In the genomic region with DNA sequence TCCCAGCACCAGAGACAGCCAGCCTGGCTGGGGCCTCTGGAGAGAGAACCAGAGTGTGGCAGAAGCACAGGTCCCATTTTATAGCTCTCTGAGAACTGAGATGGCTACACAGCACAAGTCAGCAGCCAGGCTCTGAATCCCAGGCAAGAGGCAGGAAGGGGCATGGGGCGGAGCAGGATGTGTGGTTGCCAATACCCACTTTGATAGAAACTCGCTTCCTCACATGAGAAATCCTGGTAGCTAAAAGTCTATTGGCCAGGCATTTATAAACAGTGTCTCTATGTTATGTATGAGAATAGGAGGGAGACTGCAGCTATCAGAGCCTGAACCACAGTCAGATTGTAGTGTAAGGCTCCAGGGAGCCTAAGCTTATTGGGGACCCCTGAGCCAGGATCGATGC, we compare ENCODE assay signal across 20 mouse cellular contexts. TPM values are rescaled to one million over a fixed set of nuclear protein-coding genes. Genes with fewer than 3 reads are reported as not detected.
DNase-seq lines count a peak whose midpoint lies in the region; ATAC-seq and TF ChIP-seq lines count a peak whose summit lies in the region.
"Had no signal": no experiment of that assay in that cellular context is flagged by ENCODE, and none has a peak within 500 bp of the region (broad histone marks: within the 10 kb centered on the region; RNA-seq: fewer than 3 reads in every experiment).

No protein-coding gene starts in this region.

- 53% methylated on average over 3 of the region's 3 CpGs for WGBS in lung, adult 2 months
- WGBS in embryonic facial prominence, embryonic 10.5 days: 82% methylated on average over 3 of the region's 3 CpGs

- peak; percentile 32 for DNase-seq in lung, postnatal 10 days
- no peak for DNase-seq in lung, adult 2 months
- DNase-seq in R1 (ENCODE audit: low read depth, low spot score): peak; percentile 91
- DNase-seq in thymus, postnatal 36 days: peak; percentile 29 to 39
- DNase-seq in cerebellum, postnatal 36 days: no peak
- no peak for DNase-seq in embryonic facial prominence, embryonic 10.5 days (ENCODE audit: low spot score)
- no peak for DNase-seq in embryo, embryonic 10.5 days (ENCODE audit: low spot score)
- DNase-seq: cerebellum, adult 8-10 months; gastrocnemius, postnatal 36 days; heart, postnatal 36 days; kidney, adult 8-10 months; kidney, postnatal 4 days; liver; liver, postnatal 0 days; spleen, adult 18-20 months had no signal

- peak; percentile 76 for ATAC-seq in inflammation-experienced regulatory T-cells, adult 6 months
- ATAC-seq: forebrain, embryonic 13.5 days; liver, postnatal 0 days had no signal

- H3K27ac ChIP-seq in embryonic facial prominence, embryonic 10.5 days (replicated peaks): no peak overlapping the region
- H3K27ac ChIP-seq: forebrain, embryonic 13.5 days; stomach, embryonic 15.5 days had no signal

- H3K9me3 ChIP-seq in embryonic facial prominence, embryonic 10.5 days: no peaks in the 10 kb centered on the region
- H3K9me3 ChIP-seq: forebrain, embryonic 13.5 days; heart, embryonic 12.5 days; stomach, embryonic 15.5 days had no signal

- H3K36me3 ChIP-seq in embryonic facial prominence, embryonic 10.5 days (replicated peaks): no peaks in the 10 kb centered on the region
- H3K36me3 ChIP-seq: heart, embryonic 12.5 days; stomach, embryonic 15.5 days had no signal

- H3K4me1 ChIP-seq in lung, adult 2 months (ENCODE audit: control insufficient read depth, insufficient read depth, low read length): no peaks in the 10 kb centered on the region
- no peaks in the 10 kb centered on the region for H3K4me1 ChIP-seq in embryonic facial prominence, embryonic 10.5 days
- H3K4me1 ChIP-seq: forebrain, embryonic 13.5 days; heart, embryonic 12.5 days; stomach, embryonic 15.5 days had no signal

- no peak for TF ChIP-seq POLR2A in lung, adult 2 months (IDR thresholded peaks at IDR 0.05; ENCODE audit: borderline replicate concordance, extremely low read depth, low read depth, low read length)

- H3K27me3 ChIP-seq in embryonic facial prominence, embryonic 10.5 days (replicated peaks; ENCODE audit: low read depth, poor library complexity, severe bottlenecking): no peaks in the 10 kb centered on the region
- H3K27me3 ChIP-seq: forebrain, embryonic 13.5 days; heart, embryonic 12.5 days; stomach, embryonic 15.5 days had no signal

- TF ChIP-seq CTCF in lung, adult 2 months (IDR thresholded peaks at IDR 0.05; ENCODE audit: insufficient read depth, low read length): no peak

- no peak overlapping the region for H3K4me3 ChIP-seq in lung, adult 2 months (replicated peaks; ENCODE audit: extremely low read depth, low read depth, low read length)
- H3K4me3 ChIP-seq in embryonic facial prominence, embryonic 10.5 days: no peak overlapping the region
- H3K4me3 ChIP-seq: forebrain, embryonic 13.5 days; heart, embryonic 12.5 days; stomach, embryonic 15.5 days had no signal

RNA-seq across cellular contexts. Expression of gene 2410137M14Rik, which starts 8.2 kb away (rescaled TPM):
- 0.14 and 0.18 TPM in 2 replicates for polyA plus RNA-seq in lung, adult 2 months (2012; rRNA removed)
- polyA plus RNA-seq in inflammation-experienced regulatory T-cells, adult 6 months (2017; shearing (Covaris generic)): not detected
- polyA plus RNA-seq in embryonic facial prominence, embryonic 10.5 days (2016; fragmentation: Nextera tagmentation; extraction: Ambion mirVana): not detected in 2 replicates
- polyA plus RNA-seq: liver, postnatal 0 days; neural tube, embryonic 11.5 days; stomach, embryonic 15.5 days had no signal

RNA-seq across cellular contexts. Expression of gene Znrd1as, which starts 14.4 kb away (rescaled TPM):
- 1.1 and 1.4 TPM in 2 replicates for polyA plus RNA-seq in lung, adult 2 months (2012; rRNA removed)
- 1 to 10 TPM; 2.7 to 8.0 (median 8.0) TPM for polyA plus RNA-seq in inflammation-experienced regulatory T-cells, adult 6 months (2017; shearing (Covaris generic))
- 7.2 and 9.7 TPM in 2 replicates for polyA plus RNA-seq in embryonic facial prominence, embryonic 10.5 days (2016; fragmentation: Nextera tagmentation; extraction: Ambion mirVana)

RNA-seq across cellular contexts. Expression of gene Znrd1, which starts 14.4 kb away (rescaled TPM):
- polyA plus RNA-seq in lung, adult 2 months (2012; rRNA removed): 23.8 and 30.3 TPM in 2 replicates
- polyA plus RNA-seq in inflammation-experienced regulatory T-cells, adult 6 months (2017; shearing (Covaris generic)): 10 to 100 TPM; 71.2 to 90.2 (median 83.7) TPM
- polyA plus RNA-seq in embryonic facial prominence, embryonic 10.5 days (2016; fragmentation: Nextera tagmentation; extraction: Ambion mirVana): 95.1 and 100 TPM in 2 replicates

RNA-seq across cellular contexts. Expression of gene H2-M5, which starts 16.5 kb away (rescaled TPM):
- 0.58 and 1.2 TPM in 2 replicates for polyA plus RNA-seq in lung, adult 2 months (2012; rRNA removed)
- under 1 TPM in 2 of 3 experiments, not detected in 1; 0.16 to 0.39 TPM for polyA plus RNA-seq in inflammation-experienced regulatory T-cells, adult 6 months (2017; shearing (Covaris generic))
- polyA plus RNA-seq in embryonic facial prominence, embryonic 10.5 days (2016; fragmentation: Nextera tagmentation; extraction: Ambion mirVana): 0.52 and 0.87 TPM in 2 replicates
- polyA plus RNA-seq: liver, postnatal 0 days had no signal

RNA-seq across cellular contexts. Expression of gene Ppp1r11, which starts 21.2 kb away (rescaled TPM):
- polyA plus RNA-seq in lung, adult 2 months (2012; rRNA removed): 42.8 and 58.3 TPM in 2 replicates
- polyA plus RNA-seq in inflammation-experienced regulatory T-cells, adult 6 months (2017; shearing (Covaris generic)): 100 to 1,000 TPM; 206 to 226 (median 211) TPM
- polyA plus RNA-seq in embryonic facial prominence, embryonic 10.5 days (2016; fragmentation: Nextera tagmentation; extraction: Ambion mirVana): 151 and 153 TPM in 2 replicates

Comparison
In these comparisons a context has a peak if more than half of its experiments do, and no peak if none do; other contexts are left out.
1. DNase-seq: peak in lung, postnatal 10 days (single experiment), R1 (single experiment) and thymus, postnatal 36 days (2 of 2); none in lung, adult 2 months (single experiment), cerebellum, postnatal 36 days (0 of 2), embryonic facial prominence, embryonic 10.5 days (single experiment) and embryo, embryonic 10.5 days (single experiment).